Mouse (Mus musculus) spleen, embryonic (tissue): ENCODE results near the gene Krtap21-1.

Experiments used
- CTCF ChIA-PET: fragments of 350-600 bp; sonication (Branson Sonifier 250); formaldehyde crosslinking; loops from one replicate; lab custom pipeline; 2022; lab: Charles Lee

The Krtap21-1 gene

GRCm38 (mm10) chr16:89403768-89404167 is at the start of gene Krtap21-1:
Gene Krtap21-1, minus strand, starts transcription at chr16:89403868.
- CTCF ChIA-PET: no interaction called here

GRCm38 (mm10) chr16:89429586-89429985 is 25.9 kb upstream of the Krtap21-1 start:
- CTCF ChIA-PET: no interaction called here

- CTCF ChIA-PET: no interaction called here
These were observed 21.6 kb upstream of the Krtap21-1 start for GRCm38 (mm10) chr16:89425310-89425709.

GRCm38 (mm10) chr16:89420011-89420410 is 16.3 kb upstream of the Krtap21-1 start, which contains the start of gene Krtap6-2:
Gene Krtap6-2, minus strand, starts transcription at chr16:89420111.
- CTCF ChIA-PET: interaction anchor here (0.6 kb wide), 1 partner anchor 270 kb away, joined by 4 read pairs; no protein-coding TSS in a partner anchor

GRCm38 (mm10) chr16:89416311-89416710 is 12.6 kb upstream of the Krtap21-1 start:
- CTCF ChIA-PET: no interaction called here

- CTCF ChIA-PET: no interaction called here
These were observed 6.8 kb upstream of the Krtap21-1 start for GRCm38 (mm10) chr16:89410345-89411068.

- CTCF ChIA-PET: no interaction called here
These were observed 30.8 kb downstream of the Krtap21-1 start for GRCm38 (mm10) chr16:89372734-89373461.
